Mouse (Mus musculus) urinary bladder, postnatal 14 days (tissue): Measurements from ENCODE around the gene Plxna1.

Experiments used
- DNase-seq: peaks from one replicate; pipeline ENCODE4 v3.0.0; 2021; ENCODE audit warnings: low spot score

Plxna1 gene

DNA sequence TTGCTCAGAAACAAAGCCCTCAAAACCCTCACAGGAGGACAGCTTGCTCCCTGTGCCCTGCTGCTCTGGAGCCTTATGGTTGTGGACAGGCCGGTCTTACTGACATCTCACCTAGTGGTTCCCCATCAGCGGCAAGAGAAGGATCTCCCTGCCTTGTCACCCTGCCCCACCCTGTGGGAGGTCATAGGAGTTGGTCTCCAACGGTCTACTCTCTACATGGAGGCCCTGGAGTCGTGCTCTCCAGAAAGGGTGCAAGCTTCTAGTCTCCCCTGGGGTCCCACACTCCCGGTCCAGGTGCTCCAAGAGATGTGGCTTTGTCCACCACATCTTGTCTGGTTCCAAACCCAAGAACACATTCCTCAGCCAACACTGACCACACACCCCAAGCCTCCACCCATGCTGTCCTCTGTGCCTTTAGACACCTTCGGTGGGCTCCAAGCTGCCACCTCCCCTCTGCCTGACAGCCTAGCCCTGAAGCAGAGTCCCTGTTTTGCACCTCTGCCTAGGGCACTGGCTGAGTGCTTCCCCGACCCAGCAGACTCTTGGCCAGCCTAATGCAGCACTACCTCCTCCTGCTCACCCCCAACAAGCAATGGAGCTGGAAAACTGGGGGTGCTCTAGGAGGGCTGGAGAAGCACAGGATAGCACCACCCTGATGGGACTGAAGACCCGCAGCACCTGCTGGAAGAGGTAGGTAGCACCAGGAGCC is 1.6 kb downstream of the Plxna1 start:
- no peak for DNase-seq

DNA sequence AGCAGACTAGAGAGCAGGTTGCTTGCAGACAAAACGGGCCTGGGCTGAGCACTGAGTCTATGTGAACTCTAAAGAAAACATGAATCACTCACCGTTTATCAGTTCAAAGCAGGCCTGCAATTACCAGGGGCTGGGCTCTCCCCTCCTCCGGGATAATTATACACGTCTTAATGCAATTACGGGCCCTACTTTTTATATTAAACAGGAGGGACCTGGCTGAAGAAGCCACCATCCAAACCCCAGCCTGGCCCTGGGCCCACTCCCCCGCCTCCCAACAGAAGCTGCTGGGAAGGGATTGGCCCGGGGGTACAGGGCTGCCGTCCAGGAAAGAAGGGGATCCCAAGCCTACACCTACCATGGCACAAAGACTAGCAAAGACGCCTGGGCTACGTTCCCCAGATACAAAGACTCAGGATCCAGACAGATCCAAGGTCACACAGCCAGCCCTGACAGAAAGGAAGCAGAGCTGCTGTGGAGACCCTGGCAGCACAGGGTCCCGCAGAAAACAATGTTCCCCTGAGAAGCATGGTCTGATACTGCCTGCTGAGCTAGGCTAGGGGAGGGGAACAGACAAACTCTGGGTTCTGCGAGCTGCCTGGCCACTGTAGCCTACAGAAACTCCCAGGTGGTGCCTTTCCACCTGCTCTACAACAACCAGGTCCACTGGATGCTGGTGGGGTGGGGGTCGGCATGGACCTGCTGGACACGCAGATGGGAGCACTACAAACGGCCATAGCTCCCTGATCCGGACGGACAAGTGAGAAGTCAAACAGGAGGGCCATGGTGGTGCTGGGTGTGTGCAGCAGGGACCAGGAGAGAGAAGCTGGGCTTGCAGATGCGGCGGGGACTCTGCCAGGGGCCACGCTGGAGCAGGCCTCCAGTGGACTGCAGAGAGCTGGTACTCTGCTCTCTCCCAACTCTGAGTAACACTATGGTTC is 2.4 kb downstream of the Plxna1 start:
- DNase-seq = no peak

DNA sequence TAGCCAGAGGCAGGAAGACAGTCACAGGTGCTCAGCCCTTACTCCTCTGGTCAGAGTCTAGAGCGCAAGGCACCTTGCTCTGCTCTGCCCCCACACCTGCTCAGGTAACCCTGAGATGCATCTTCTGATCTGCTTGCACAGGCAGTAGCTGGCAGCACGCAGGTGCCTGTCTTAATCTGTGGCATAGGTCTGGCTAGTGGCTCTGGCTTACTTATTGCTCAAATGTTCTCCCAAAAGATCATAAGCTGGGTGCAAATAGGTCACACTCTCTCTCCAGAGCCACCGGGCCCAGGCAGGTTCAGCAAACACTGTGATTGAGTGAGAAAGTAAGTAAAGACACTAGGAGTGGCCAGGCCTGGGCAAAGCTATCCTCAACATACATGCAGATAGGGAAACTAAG is 3.2 kb downstream of the Plxna1 start:
- DNase-seq = no peak

DNA sequence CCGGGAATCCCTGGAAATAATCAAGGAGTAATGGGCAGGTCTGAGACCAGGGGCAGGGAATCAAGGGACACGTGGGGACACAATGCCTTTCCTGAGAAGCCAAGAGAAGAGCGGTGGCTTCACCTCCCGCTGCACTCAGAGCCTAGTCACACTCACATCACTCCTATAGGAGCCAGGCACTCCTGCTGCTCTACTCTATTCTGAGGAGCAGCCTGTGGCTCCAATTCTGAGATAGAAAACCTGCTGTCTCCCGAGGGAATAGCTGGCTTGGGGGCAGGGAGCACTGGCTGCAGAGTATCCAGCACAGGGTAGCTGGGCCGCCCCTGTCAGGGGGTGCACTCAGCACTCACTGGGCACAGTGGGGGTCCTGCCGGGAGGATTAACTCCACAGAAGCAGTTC is 6.8 kb downstream of the Plxna1 start:
- no peak for DNase-seq

DNA sequence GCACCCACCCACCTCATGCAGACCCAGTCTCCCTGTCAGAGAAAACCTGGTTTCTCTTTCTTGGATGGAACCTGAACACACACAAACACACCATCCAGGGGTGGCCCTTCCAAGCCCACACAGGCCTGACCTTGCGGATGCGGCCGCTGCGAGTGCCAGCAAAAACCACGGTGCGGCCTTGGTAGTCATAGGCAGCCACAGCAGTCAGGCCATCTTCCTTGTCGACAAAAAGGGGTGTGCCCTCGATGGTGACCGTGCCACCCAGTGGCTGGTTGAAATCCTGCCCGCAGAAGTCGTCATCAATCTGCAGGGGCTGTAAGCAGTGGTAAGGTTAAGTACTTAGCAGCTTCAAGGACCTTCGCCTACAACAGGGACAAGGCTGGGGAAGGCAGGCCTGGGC is 7.7 kb downstream of the Plxna1 start:
- DNase-seq = no peak

DNA sequence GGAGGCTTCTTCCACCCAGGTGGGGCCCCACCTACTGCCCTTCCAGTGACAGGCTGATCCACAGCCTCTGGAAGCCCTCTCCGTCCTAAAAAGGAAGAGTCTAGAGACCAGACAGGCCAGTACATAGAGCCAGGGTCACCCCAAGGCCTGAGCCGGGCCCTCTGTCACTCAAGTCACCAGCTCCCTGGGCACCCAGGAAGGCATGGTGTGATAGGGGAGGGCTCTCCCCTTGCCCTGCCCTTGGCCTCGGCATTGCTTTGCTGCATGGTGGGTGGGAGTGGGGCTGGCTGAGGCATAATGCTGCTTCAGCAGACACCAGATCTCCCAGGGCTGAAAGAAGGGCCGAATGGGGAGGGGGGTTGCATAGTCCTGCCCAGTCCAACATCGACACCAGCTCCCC is 8.3 kb downstream of the Plxna1 start:
- no peak for DNase-seq

DNA sequence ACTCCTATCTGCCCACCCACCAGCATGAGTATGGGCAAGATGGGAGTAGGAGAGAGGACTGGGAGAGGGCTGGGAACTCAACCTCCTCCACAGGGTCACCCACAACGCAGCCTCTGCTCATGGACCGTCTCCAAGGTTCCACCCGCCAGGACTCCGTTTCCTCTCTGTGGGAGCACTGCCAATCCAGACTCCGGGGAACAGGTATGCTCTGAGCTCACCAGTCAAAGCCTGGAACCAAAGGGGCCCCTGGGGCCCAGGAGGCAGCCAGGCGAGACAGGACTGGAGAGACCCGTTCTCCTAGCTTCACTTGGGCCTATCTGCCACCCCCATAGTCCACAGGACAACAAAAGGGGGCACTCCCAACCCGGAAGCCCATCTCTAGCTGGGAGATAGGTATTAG is 9.3 kb downstream of the Plxna1 start:
- DNase-seq = peak; percentile 59

DNA sequence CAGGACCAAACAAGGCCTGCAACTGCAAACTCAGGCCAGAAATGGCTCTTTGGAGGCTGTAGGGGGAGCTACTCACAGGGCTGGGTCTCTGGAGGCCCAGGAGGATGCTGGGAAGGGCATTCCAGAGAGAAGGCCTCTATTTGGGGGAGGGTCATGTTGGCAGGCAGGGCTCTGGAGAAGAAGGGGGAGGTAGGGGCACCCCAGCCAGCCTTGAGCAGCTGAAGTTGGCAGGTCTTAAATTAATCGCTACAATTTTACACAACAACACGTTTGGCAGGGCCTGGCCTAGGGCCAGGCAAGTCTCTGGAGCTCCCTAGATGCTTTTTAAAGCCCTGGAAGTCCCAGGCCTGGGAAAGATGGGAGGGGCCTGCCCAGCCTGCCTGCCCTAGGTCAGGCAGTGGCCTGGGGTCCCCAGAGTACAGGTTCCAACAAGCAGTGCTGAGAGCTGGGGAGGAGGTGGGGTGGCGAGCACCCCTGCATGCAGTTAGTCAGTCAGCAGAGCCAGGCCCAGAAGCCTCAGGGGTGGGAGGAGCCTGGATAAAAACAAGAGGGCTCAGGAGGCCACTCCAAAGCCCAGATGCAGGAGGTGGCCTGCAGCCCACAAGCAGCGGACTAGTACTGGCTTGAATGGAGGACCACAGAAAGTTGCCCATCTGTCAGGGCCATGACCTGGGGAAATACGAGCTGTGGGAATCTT is 10.8 kb downstream of the Plxna1 start:
- DNase-seq = peak; percentile 45

DNA sequence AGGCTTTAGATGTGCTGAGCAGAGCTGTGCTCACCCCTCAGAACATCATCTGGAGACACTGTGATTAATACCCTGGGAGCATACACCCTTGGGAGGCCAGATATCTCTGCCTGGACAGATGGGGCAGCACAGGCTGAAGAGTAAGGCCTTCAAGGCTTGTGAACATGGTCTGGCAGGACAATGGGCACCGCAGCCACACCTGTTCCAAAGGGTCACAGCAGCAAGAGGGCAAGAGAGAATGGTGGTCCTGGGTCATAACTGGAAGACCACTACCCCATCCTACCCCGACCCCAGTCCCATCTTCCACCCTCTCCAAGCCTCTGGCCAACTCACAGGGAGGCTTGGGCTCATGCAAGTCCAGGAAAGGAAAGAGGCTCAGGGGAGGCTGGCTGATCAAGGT is 11.9 kb downstream of the Plxna1 start:
- DNase-seq = no peak

DNA sequence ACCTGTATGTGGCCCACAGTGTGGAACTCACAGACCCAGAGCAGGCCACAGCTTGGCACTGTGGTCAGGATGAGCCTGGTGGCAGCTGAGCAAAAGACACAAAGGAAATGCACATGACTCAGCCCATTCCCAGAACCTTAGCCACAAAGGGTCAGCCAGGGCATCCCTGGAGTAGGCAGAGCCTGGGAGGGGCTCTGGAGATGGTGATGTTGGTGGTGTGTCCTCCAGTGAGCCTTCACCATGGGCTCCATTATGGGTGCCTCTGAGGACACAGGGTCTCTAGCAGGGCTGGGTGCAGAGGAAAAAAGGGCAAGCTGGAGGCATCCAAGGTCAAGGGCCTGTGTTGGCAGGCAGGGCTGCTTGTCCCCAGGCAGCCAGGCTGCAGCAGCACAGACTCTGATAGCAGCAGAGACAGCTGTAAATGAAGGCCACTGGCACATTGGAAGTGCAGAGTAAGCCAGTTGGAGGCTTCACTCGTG is 12.3 kb downstream of the Plxna1 start:
- DNase-seq = no peak

DNA sequence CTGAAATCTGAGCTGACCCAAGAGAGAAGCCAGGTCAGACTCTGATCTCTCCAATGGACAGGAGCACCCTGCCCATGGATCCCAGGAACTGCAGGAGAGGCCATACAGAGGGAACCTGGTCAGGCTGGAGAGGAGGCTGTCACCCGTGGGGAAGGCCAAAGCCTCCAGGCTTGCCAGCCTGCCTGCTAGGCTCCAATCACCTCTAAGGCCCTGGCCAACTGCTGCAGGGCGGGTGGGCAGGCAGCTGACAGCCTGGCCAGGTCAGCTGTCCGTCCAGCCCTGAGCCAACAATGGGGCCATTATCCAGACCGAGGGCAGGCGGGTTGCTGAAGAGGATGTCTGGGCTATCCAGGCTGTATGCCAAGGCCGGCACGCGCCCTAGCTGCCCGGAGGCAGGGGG is 14.1 kb downstream of the Plxna1 start:
- no peak for DNase-seq

DNA sequence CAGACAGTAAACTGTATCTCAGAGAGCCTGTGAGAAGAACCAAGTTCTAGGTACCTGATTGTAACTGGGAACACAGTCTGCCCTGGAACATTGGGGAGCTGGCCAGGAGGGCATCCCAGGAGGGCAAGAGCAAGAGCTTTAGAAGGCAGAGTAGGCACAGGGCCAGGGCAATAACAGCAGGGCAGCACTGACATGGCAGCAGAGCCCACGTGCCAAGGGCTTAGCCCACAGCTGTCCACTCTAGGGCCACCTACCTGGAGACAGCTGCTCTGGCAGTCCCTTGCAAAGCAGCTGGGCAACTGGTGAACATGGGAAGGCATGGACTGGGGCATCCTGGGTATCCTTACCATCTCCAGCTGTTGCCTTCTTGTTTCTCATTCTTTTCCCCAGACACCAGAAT is 14.6 kb downstream of the Plxna1 start:
- no peak for DNase-seq

DNA sequence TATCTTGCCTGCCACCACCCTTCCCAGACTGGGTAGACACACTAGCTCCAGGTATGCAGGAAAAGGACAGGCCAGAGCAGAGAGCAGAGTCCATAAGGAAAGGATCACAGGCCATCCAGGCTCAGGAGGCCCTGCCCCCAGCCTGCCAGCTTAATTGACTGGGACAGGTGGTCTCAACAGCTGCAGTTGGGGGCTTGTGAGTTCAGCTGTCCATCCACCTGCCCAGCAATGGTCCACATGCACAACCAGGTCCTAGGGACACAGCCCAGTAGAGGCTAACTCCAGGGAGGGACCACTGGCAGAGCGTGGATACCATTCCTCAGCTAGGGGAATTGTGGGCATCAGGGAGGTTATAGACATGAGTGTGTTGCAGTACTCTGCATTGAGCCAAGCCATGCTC is 16.6 kb downstream of the Plxna1 start:
- no peak for DNase-seq

DNA sequence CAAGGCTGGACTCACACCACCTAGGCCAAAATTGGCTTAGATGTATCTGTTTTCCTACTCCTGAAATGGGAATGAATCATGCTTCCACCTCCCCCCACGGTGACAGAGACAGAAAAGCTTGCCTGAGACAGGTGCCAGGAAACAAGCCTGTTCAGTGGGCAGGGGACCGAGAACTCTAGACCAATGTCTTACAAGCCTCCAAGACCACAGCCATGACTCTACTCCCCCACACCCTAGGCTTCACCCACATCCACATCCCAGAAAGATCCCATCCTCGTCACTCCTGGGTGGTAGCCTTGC is 17.0 kb downstream of the Plxna1 start:
- peak; percentile 37 for DNase-seq

DNA sequence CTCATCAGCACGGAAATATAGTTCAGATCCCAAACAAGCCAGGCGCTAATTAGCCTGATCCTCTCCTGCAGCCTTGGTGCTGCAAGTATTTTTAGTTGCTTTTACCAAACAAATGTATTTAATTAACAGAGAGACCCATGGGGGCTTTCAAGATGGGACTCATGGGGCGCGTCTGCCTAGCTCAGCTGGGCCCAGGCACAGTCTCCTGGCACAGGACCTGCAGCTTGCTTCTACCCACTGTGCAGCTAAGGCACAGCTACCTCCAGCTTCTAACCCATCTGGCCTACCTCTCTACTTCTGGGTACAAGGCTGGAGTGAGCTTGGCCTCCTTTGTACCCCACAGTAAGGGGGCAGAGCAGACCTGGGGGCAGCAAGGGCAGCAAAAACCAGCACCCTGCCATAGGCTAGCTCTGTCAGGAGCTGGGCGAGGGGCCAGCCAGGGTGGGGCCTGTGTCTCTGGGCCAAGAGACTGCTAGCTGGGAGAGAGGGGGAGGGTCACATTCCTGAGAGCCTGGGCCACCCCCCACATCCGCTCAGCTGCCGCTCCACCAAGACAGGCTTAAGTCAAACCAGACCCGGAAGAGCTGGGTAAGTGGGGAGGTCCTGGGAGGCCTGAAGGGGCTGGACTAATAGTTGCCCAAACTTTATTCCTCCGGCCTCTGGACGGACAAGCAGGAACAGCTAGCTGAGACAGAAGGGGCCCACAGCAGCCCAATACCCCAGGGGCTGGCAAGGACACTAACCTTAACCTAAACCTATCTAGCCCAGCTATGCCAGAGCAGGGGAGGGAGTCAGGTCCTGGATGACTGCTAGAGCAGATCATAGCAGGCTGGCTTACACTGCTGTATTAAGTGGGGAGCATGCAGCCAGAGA is 17.6 kb downstream of the Plxna1 start:
- DNase-seq = peak; percentile 85

DNA sequence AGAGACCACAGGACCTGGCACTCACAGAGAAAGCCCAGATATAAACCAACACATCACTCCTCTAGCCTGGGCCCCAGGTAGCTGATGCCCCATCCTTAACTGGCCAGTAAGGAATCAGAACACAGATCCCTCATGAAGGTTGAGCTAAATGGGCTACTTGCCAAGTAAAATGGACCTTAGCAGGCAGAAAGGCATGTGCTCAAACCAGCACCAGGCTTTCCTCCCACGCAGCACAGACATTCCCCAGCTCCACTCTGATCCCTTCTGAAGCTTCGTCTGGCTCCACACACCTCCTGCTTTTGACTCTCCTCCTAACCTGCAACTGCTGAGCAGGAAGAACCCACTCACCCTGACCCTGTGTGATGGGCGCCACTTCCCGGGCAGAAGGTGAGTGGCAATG is 20.4 kb downstream of the Plxna1 start:
- no peak for DNase-seq

DNA sequence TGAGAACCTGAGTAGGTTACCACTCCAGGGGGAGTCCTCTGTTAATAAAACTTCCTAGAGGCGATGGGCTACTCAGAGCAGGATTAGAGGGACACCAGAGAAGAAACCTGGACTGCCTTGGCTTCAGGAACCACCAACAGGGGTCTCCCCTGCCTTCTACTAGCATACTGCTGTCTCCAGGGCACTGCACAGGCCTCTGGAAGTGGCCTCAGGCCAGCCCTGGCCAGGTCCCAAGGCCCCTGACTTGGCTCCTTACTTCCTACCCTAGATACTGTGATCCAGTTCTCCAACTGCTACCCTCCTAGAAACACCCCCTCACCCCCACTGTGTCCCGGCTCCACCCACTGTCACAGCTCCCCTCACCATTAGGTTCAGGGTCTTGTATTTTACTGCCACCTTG is 23.0 kb downstream of the Plxna1 start:
- peak; percentile 36 for DNase-seq

DNA sequence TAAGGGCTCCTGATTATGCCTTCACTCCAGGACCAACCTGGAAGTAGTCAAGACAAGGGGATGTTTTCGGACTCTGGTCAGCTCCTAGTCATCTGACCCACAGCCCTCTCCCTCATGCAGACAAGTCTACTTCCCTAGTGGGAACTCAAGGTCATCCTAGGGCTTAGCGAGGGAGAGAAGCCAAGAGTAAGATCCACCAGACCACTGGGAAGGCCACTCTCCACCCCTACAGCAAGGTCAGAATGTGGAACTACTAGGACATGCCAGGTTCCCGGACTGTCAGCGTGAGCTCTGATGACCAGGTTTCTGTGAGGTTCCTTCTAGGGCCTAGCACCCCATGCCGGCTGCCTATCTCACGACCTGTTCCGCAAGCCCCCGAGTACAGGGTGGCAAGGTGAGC is 23.7 kb downstream of the Plxna1 start:
- DNase-seq = no peak

DNA sequence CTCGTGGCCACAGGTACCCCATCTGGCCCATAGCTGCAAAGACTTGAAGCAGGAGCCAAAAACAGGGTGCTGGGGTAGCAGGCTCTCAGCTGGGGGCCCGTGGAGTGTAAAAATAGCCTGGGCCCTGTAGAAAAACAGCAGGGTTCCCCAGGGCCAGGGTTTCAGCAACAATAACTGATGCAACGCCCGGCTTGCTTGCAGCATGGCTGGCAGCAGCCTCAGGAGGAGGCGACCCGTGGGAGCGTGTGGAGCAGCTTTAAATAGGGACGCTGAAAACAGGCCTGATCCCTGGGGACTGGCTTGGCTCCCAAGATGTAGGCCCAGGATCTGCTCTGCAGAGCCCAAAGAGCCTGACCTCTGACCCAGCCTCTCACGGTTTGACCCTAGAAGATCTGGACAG is 24.8 kb downstream of the Plxna1 start:
- no peak for DNase-seq

DNA sequence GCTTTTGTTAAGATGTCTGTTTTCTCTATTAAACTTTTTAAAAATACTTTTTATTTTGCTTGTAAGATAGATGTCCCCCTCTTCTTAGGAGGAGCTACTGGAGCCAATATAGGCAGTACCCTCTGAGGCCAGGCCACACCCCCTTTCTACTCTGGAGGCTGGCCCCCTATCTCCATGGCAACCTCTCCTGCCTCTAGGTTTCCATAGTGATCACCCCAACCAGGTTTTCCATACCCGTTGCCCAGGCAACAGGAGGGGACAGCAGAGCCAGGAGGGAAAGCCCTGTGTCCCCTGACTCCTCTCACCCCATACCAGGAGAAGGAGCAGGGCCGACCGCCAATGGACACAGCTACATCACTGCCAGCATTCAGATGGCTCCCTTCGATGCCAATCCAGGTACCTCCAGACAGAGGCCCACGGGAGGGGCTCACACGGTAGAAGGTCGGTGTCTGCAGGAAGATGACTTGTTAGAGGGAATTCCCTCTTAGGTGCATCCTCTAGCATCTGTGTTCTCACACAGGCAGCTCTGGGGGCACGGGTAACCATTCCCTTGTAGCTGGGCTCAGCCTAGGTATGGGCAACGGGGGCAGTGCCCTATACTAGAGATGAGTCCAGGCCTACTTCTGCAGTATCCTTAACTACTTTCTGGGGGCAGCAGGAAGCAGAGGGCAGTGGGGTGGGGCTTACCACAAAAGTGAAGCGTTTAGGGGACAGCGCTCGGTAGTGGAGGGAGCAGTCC is 28.3 kb downstream of the Plxna1 start:
- no peak for DNase-seq

DNA sequence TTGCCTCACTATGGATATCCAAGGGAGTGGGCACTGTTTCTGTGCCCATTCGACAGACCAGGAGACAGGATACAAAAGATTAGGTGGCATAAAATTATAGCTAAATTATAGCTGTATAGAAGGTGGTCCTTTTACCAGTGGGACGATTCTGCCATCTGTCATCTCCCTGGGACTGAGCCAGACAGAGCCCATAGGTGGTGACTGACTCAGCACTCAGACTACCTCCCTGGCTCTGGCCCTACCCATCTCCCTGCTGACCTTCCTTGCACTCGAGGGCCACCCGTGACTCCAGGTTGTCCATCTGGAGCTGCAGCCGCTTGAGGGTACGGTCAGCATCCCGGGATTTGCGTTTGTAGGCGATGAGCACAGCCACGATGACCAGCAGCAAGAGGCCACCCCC is 31.5 kb downstream of the Plxna1 start:
- DNase-seq = no peak
